ENCODE assay signal across 8 mouse cellular contexts in the genomic region with DNA sequence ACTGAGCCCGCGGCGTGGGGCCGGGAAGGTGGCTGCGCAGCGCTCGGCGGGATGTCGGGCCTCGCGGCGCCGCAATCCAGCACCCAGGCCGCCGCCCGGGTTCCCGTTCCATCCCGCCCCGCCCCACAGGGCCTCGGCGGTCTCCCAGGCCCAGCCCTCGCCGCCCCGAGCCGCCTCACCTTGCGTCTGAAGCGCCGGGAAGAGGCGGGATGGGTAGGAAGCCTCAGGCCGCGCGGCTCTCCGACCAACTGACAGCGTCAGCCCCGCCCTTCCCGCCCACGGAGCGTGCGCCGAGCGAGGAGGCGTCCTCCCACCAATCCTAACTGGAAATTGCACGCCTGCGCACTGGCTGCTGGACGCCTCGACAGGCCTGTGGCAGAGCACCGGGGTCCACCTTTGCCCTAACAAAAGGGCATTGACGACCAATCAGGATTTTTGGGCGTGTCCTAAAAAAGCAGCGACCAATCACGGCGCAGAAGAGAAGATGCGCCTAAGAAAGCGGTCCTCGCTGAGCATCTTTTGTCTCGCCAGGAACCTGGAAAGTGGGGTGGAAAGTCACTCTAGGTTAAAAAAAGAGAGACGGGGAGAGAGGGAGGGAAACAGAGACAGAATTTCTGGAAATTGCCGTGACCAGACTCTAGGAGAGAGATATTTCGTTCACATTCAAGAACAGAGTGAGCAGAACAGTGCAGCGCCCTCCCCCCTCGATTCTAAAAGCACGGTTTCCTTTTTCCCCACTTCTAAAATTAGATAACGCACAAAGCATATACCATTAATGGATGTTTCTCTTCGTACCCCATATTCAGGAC. TPM values are rescaled to one million over a fixed set of nuclear protein-coding genes. Genes with fewer than 3 reads are reported as not detected.
DNase-seq lines count a peak whose midpoint lies in the region; ATAC-seq lines count a peak whose summit lies in the region.

No protein-coding gene starts in this region.

- 1% methylated on average over 64 of the region's 64 CpGs for WGBS in heart, embryonic 10.5 days
- WGBS in kidney, embryonic 15.5 days: under 1% methylated on average over 64 of the region's 64 CpGs

- peak; percentile 97 for ATAC-seq in erythroblast, adult 5-6 weeks (replicated peaks; ENCODE audit: low FRiP score, poor library complexity, severe bottlenecking)
- peak; percentile 100 for ATAC-seq in kidney, embryonic 15.5 days (replicated peaks; ENCODE audit: low FRiP score)
- ATAC-seq in monocyte, adult 5-6 weeks (replicated peaks; ENCODE audit: insufficient number of reproducible peaks, low FRiP score, low TSS enrichment, poor library complexity, severe bottlenecking): peak; percentile 100

- peak overlapping the region; percentile 90 for H3K9ac ChIP-seq in kidney, embryonic 15.5 days

- DNase-seq in B cell, adult 2 months: peak; percentile 94
- DNase-seq in brain, adult 2 months (ENCODE audit: low read depth, low spot score): peak; percentile 100
- DNase-seq in heart, embryonic 10.5 days (ENCODE audit: low spot score): peak; percentile 100
- DNase-seq in liver: peak; percentile 100
- peak; percentile 97 to 98 for DNase-seq in spleen, postnatal 4 days (ENCODE audit: low spot score in 2 of 2)

- peaks cover 8% of the 10 kb centered on the region; the same call in 1 of the 2 replicates for H3K4me1 ChIP-seq in heart, embryonic 10.5 days
- H3K4me1 ChIP-seq in kidney, embryonic 15.5 days: peaks cover 21% of the 10 kb centered on the region

- no peaks in the 10 kb centered on the region for H3K27me3 ChIP-seq in heart, embryonic 10.5 days (ENCODE audit: insufficient read depth, poor library complexity, severe bottlenecking)
- H3K27me3 ChIP-seq in kidney, embryonic 15.5 days: no peaks in the 10 kb centered on the region

- peak overlapping the region; percentile 74 for H3K4me2 ChIP-seq in kidney, embryonic 15.5 days

- peaks cover 8% of the 10 kb centered on the region for H3K36me3 ChIP-seq in heart, embryonic 10.5 days
- H3K36me3 ChIP-seq in kidney, embryonic 15.5 days: peaks cover 7% of the 10 kb centered on the region

- H3K27ac ChIP-seq in heart, embryonic 10.5 days: peak overlapping the region; percentile 96
- H3K27ac ChIP-seq in kidney, embryonic 15.5 days: peak overlapping the region; percentile 91

- no peaks in the 10 kb centered on the region for H3K9me3 ChIP-seq in heart, embryonic 10.5 days
- H3K9me3 ChIP-seq in kidney, embryonic 15.5 days (replicated peaks): no peaks in the 10 kb centered on the region

- H3K4me3 ChIP-seq in heart, embryonic 10.5 days: peak overlapping the region; percentile 87
- peak overlapping the region; percentile 93 for H3K4me3 ChIP-seq in kidney, embryonic 15.5 days (replicated peaks)

RNA-seq across cellular contexts. Expression of gene Scoc, which starts 15.7 kb away (rescaled TPM):
- 40.9 and 47.0 TPM in 2 replicates for total RNA-seq in erythroblast, adult 5-6 weeks (2015; ENCODE audit: low replicate concordance)
- total RNA-seq in erythroblast, adult 5-6 weeks (2017; ENCODE audit: low replicate concordance): 52.7 and 55.6 TPM in 2 replicates
- polyA plus RNA-seq in heart, embryonic 10.5 days (2016; fragmentation: Nextera tagmentation; extraction: Ambion mirVana): 74.7 and 83.7 TPM in 2 replicates
- 106 and 112 TPM in 2 replicates for polyA plus RNA-seq in kidney, embryonic 15.5 days (2015; fragmentation: Nextera tagmentation; extraction: Ambion mirVana)
- total RNA-seq in monocyte, adult 5-6 weeks (2017): 9.6 to 22.6 TPM (median 21.2 TPM) in 3 replicates

RNA-seq across cellular contexts. Expression of gene Clgn, which starts 52.8 kb away (rescaled TPM):
- 0.63 and 0.77 TPM in 2 replicates for total RNA-seq in erythroblast, adult 5-6 weeks (2015; ENCODE audit: low replicate concordance)
- 1.3 and 4.3 TPM in 2 replicates for total RNA-seq in erythroblast, adult 5-6 weeks (2017; ENCODE audit: low replicate concordance)
- polyA plus RNA-seq in heart, embryonic 10.5 days (2016; fragmentation: Nextera tagmentation; extraction: Ambion mirVana): 0.14 and 0.41 TPM in 2 replicates
- 0.25 and 0.26 TPM in 2 replicates for polyA plus RNA-seq in kidney, embryonic 15.5 days (2015; fragmentation: Nextera tagmentation; extraction: Ambion mirVana)
- 0.29 TPM in 1 of 3 replicates, not detected in the others for total RNA-seq in monocyte, adult 5-6 weeks (2017)

Comparison
In these comparisons a context has a peak if more than half of its experiments do, and no peak if none do; other contexts are left out.
1. Peak in every context shown above with its lines: DNase-seq, ATAC-seq, H3K4me3 ChIP-seq and H3K27ac ChIP-seq.